Mouse (Mus musculus) liver, postnatal 0 days (tissue): ENCODE measurements around the gene Polrmt. TPM values are rescaled to one million over a fixed set of nuclear protein-coding genes. Genes with fewer than 3 reads are reported as not detected.

Experiments used
- ATAC-seq: fragments of 200-750 bp; cut with Nextera tagmentation; 2 replicates; pipeline ENCODE4 v1.8.0; 2017; ENCODE audit warnings: mild to moderate bottlenecking, moderate library complexity
- DNase-seq: peaks from one replicate; pipeline ENCODE4 v3.0.0-alpha.2; 2016
- H3K27ac ChIP-seq: fragments of 300-500 bp; sonication (generic); 2 replicates; pipeline ENCODE4 v1.5.1; 2014; ENCODE audit warnings: antibody characterized with exemption, moderate library complexity, mild to moderate bottlenecking, low read depth
- H3K27me3 ChIP-seq: fragments of 300-500 bp; sonication (generic); 2 replicates; pipeline ENCODE4 v1.6.1; 2014; ENCODE audit warnings: low read length, control low read depth, mixed read lengths; ENCODE audit not compliant: insufficient read depth
- H3K36me3 ChIP-seq: fragments of 300-500 bp; sonication (generic); replicated peaks from 2 replicates; pipeline ENCODE4 v1.6.1; 2014; ENCODE audit warnings: mild to moderate bottlenecking, control low read depth, low read length, moderate library complexity, mixed read lengths; ENCODE audit not compliant: insufficient read depth
- H3K4me1 ChIP-seq: fragments of 300-500 bp; sonication (generic); 2 replicates; pipeline ENCODE4 v1.6.1; 2014; ENCODE audit warnings: antibody characterized with exemption, mild to moderate bottlenecking, control low read depth; ENCODE audit not compliant: insufficient read depth
- H3K4me2 ChIP-seq: fragments of 300-500 bp; sonication (generic); 2 replicates; pipeline ENCODE4 v1.6.1; 2014; ENCODE audit warnings: low read depth, mild to moderate bottlenecking, low read length, moderate library complexity, mixed read lengths
- H3K4me3 ChIP-seq: fragments of 300-500 bp; sonication (generic); 2 replicates; pipeline ENCODE4 v1.5.1; 2014; ENCODE audit warnings: low read depth, low read length
- H3K9ac ChIP-seq: fragments of 300-500 bp; sonication (generic); replicated peaks from 2 replicates; pipeline ENCODE4 v1.6.1; 2014; ENCODE audit warnings: mild to moderate bottlenecking, moderate library complexity
- H3K9me3 ChIP-seq: fragments of 300-500 bp; sonication (generic); 2 replicates; pipeline ENCODE4 v1.6.1; 2016; ENCODE audit warnings: mild to moderate bottlenecking, control low read depth, low read length, mixed read lengths
- CTCF ChIP-seq: sonication (generic); IDR thresholded peaks from 2 replicates; pipeline ENCODE4 v1.5.1; 2016; ENCODE audit warnings: antibody characterized with exemption, low read depth
- EP300 ChIP-seq: IDR thresholded peaks from 2 replicates; pipeline ENCODE4 v1.6.1; 2016; ENCODE audit warnings: antibody characterized with exemption, low read depth, mild to moderate bottlenecking
- WGBS: fragments of 180-500 bp; shearing (Covaris S2); extraction: QIAGEN DNeasy Blood & Tissue Kit; methylation state at CpG from one replicate; pipeline ENCODE4 v1.1.7; 2014; ENCODE audit not compliant: insufficient replicate concordance; 5-methylcytosine and 5-hydroxymethylcytosine counted together
- polyA plus RNA-seq: library from polyadenylated mRNA; unstranded; fragments of >200 nt; fragmentation: Nextera tagmentation; extraction: Ambion mirVana; gene quantifications from 2 replicates; pipeline ENCODE4 v1.2.1, GENCODE M21; 2015

Polrmt gene
- polyA plus RNA-seq, 1 experiment from 2014 or later = 12.6 TPM

GRCm38 (mm10) chr10:79783050-79783449 lies 36.7 kb upstream of the Polrmt start:
- Histone ChIP-seq H3K27ac (no peak overlapping the region), H3K4me1 (peaks cover 19% of the 10 kb centered on the region), H3K9me3 (no peaks in the 10 kb centered on the region), H3K4me2 (no peak overlapping the region), H3K27me3 (peaks cover 31% of the 10 kb centered on the region), H3K4me3 (no peak overlapping the region), H3K36me3 (no peaks in the 10 kb centered on the region), H3K9ac (no peak overlapping the region)
- ATAC-seq (no peak), DNase-seq (no peak)
- peak; percentile 47 for TF ChIP-seq CTCF
- TF ChIP-seq EP300 = no peak
- WGBS = 62% methylated on average over 7 of the region's 7 CpGs

- DNase-seq (no peak), ATAC-seq (no peak)
- Histone ChIP-seq H3K9ac (no peak overlapping the region), H3K4me3 (no peak overlapping the region), H3K27me3 (peaks cover 41% of the 10 kb centered on the region), H3K4me1 (peaks cover 26% of the 10 kb centered on the region), H3K27ac (no peak overlapping the region), H3K4me2 (peak overlapping the region; percentile 18; the same call in 1 of the 2 replicates), H3K36me3 (no peaks in the 10 kb centered on the region), H3K9me3 (no peaks in the 10 kb centered on the region)
- 63% methylated on average over 5 of the region's 5 CpGs for WGBS
- peak; percentile 12; the same call in 1 of the 2 replicates for TF ChIP-seq CTCF
- no peak for TF ChIP-seq EP300
These were observed 35.6 kb upstream of the Polrmt start for GRCm38 (mm10) chr10:79781956-79782355.

GRCm38 (mm10) chr10:79781139-79781538 lies 34.8 kb upstream of the Polrmt start:
- no peak for ATAC-seq
- DNase-seq = no peak
- H3K9ac ChIP-seq = no peak overlapping the region
- no peaks in the 10 kb centered on the region for H3K36me3 ChIP-seq
- peak overlapping the region; percentile 49 for H3K4me3 ChIP-seq
- H3K4me2 ChIP-seq = peak overlapping the region; percentile 79
- WGBS = 27% methylated on average over 21 of the region's 21 CpGs
- peaks cover 44% of the 10 kb centered on the region for H3K27me3 ChIP-seq
- H3K4me1 ChIP-seq = peaks cover 26% of the 10 kb centered on the region
- H3K9me3 ChIP-seq = no peaks in the 10 kb centered on the region
- 0 out of 2 replicates have a peak overlapping the region, but pooled peaks have one; percentile 23 for H3K27ac ChIP-seq
- TF ChIP-seq CTCF = no peak
- TF ChIP-seq EP300 = no peak

GRCm38 (mm10) chr10:79780664-79781015 lies 34.3 kb upstream of the Polrmt start:
- peak overlapping the region; percentile 23 for H3K27ac ChIP-seq

GRCm38 (mm10) chr10:79779784-79780663 lies 33.6 kb upstream of the Polrmt start:
- Histone ChIP-seq H3K4me3 (peak overlapping the region; percentile 49), H3K4me1 (peaks cover 26% of the 10 kb centered on the region), H3K27me3 (peaks cover 44% of the 10 kb centered on the region), H3K27ac (peak overlapping the region; percentile 23), H3K4me2 (peak overlapping the region; percentile 79), H3K9ac (no peak overlapping the region; the same call in 1 of the 2 replicates), H3K9me3 (no peaks in the 10 kb centered on the region), H3K36me3 (no peaks in the 10 kb centered on the region)
- no peak for TF ChIP-seq EP300
- peak; percentile 90 for TF ChIP-seq CTCF
- 5% methylated on average over 55 of the region's 55 CpGs for WGBS
- peak; percentile 98 for DNase-seq
- ATAC-seq = peak; percentile 87

More at GRCm38 (mm10) chr10:79780664-79781015, 34.3 kb upstream of the Polrmt start:
- H3K4me1 ChIP-seq = peaks cover 26% of the 10 kb centered on the region
- DNase-seq (peak; percentile 81), ATAC-seq (peak; percentile 61; the same call in 1 of the 2 replicates)
- no peak overlapping the region; the same call in 1 of the 2 replicates for H3K9ac ChIP-seq
- no peaks in the 10 kb centered on the region for H3K36me3 ChIP-seq
- no peaks in the 10 kb centered on the region for H3K9me3 ChIP-seq
- H3K4me2 ChIP-seq = peak overlapping the region; percentile 79
- peaks cover 44% of the 10 kb centered on the region for H3K27me3 ChIP-seq
- peak overlapping the region; percentile 49 for H3K4me3 ChIP-seq
- TF ChIP-seq CTCF (no peak), EP300 (no peak)
- 0% methylated on average over 13 of the region's 13 CpGs for WGBS

GRCm38 (mm10) chr10:79779193-79779592 lies 32.8 kb upstream of the Polrmt start:
- H3K36me3 ChIP-seq = no peaks in the 10 kb centered on the region
- TF ChIP-seq CTCF (no peak), EP300 (no peak)
- DNase-seq (no peak), ATAC-seq (no peak)
- H3K27me3 ChIP-seq = peaks cover 39% of the 10 kb centered on the region
- H3K4me1 ChIP-seq = peaks cover 26% of the 10 kb centered on the region
- no peak overlapping the region for H3K4me3 ChIP-seq
- WGBS = 52% methylated on average over 2 of the region's 2 CpGs
- no peak overlapping the region for H3K27ac ChIP-seq
- H3K4me2 ChIP-seq = no peak overlapping the region
- no peak overlapping the region for H3K9ac ChIP-seq
- H3K9me3 ChIP-seq = no peaks in the 10 kb centered on the region
